Mouse (Mus musculus): ENCODE results near the gene Lmo7. TPM values are rescaled to one million over a fixed set of nuclear protein-coding genes. Genes with fewer than 3 reads are reported as not detected.

The Lmo7 gene
- polyA plus RNA-seq, 1 experiment = 14.1 TPM

DNA sequence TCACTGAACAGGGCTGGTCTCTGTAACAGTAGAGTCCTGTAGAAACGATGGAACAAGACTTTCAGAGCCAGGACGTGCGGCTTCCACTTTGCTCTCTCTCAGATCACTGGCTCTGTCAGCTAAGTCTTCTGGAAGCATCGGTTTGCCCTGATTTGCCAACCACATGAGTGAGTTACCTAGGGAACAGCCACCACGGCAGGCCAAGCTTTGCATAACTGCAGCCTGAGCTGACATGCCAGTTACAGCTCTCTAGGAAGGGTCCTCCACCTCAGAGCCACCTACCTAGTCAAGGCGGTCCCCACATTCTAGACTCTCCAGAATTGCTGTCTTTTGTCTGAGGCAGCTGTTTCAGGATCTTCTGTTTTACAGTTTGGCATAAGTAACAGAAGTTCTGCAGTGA is 107.4 kb downstream of the Lmo7 start:
- no peak for DNase-seq (ENCODE audit: low read depth)

DNA sequence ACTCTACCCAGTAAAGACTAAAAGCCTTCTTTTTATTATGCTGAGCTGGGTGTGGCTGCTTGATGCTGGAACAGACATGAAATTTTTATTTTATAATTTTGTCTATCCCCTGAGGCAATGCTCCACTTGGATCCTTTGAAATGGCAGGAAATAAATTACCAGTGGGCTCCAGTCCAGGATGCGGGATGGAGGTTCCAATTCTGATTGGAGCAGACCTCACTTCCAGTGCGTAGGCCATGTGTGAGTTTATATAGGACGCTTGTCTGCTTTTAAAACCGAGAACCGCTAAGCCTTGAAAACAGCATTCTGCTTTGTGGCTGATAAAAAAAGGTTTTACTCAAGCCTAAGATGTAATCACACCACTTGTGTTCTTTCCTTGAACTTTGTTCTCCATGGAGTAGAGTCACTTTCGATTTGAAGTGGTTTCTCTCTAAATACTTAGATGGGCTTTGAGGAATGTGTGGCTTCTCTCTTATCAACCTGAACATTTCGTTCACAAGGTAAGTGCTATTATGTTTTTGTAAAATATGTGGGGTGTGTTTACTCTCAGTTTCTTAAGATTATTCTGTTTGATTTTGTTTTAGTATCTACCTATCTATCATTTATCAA is 108.6 kb downstream of the Lmo7 start:
- no peak for DNase-seq (ENCODE audit: low read depth)

DNA sequence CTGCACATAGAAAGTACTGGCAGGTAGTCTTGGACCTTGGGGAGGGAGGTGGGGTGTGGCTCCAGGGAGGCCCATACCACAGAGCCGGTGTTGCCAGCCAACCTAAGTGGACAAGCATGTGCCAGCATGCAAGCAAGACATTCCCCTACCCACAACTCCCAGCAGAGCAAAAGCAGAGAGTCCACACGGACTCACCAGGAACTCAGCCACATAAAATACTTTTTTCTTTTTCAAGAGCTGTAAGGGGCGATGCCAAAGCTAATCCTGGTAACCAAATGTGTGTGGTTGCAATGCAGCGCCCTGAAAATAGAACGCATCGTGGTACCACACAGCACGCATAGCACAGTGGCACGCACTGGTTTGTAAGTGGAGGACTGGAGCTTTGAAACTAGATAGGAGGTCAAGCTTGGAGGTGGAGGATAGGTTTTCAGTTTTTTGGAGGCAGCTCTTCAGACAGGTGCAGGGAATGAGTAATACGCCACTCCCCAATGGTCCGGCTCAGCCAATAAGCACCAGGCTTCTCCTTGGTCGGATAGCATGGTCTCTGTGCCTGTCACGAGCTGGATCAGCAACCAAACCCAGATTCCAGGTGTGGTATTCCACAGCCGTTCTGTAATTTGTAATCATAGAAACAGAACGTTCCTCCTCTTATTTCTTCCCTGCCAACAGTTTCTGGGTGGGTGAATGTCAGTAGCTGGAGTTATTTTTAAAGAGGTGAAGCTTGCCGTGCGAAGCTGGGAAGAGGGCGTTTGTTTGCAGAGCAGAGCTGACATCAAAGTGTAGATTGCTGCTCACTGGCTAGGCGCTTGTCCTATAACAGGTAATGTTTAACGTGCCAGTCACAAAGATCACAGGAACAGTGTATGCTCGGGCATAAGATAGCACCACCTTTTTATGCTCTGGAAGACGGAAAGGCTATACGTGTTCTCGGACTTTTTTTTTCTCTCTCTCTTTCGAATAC is 110.3 kb downstream of the Lmo7 start:
- DNase-seq (ENCODE audit: low read depth) = no peak

DNA sequence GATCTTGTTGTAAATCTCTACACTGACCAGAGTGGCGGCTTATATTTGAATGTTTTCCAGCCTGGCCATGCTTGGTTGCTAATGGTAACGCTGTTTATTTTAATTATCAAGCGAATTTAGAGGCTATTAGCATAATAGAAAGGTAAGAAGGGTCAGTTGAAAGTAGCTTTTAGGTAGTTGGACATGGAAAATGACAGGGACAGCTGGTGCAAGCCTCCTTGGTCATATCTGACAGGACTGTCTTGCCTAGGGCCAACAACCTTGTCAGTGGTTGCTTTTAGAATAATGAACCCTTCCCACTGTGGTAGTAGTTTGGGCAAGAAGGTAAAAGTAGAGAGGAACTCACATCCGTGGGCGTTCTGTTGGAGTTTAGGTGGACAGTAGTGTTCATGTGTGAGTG is 111.5 kb downstream of the Lmo7 start:
- no peak for DNase-seq (ENCODE audit: low read depth)

DNA sequence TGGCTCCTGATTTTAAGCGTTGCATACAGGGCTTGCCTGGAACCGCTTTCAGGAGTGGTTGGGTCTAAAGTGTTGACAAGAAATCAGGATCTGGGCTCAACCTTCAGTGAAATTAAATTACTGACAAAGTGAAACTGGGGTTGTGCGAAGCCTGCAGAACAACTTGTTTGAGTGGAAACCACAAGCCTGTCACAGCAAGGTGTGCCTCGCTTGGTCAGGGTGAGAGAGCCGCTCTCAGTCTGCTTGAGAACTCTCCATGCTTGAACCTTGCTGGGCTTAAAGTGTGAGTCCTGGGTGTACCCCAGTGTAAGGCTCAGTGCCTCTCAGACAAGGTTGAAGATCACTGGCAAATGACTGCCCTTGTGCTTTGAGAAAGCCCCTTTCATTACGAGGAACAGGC is 112.8 kb downstream of the Lmo7 start:
- DNase-seq (ENCODE audit: low read depth) = no peak

DNA sequence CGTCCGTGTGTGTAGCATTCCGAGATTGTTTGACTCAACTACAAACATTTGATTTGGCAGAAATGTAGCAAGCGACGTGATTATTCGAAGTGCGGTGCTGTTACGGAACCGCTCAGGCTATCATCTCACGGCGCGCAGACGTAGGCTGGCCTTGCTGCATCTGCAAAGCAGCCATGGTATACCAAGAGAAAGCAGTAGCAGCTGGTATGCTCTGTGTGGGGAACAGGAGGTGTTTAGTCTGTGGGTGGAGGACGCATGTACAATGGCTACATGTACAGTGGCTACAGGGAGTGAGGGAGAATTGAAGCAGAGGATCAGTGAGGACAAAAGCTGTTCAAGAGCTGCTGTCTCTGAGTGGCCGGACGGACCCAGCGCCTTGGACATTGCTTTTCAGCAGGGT is 113.7 kb downstream of the Lmo7 start:
- no peak for DNase-seq (ENCODE audit: low read depth)

DNA sequence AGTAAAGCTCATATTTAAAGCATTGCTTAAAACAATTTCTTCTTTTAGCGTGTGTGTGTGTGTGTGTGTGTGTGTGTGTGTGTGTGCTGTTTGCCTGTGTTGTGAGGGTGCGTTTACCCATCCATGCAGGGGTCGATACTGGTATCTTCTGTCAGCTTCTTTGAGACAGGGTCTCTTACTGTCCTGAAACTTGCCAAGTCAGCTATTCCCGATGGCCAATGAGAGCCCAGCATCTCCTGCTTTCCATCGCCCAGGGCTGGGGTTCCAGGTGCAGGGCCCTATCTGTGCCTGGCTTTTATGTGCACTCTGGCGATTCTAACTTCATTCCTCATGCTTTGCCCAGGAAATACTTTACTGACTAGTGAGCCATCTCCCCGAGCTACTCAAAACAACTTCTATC is 114.7 kb downstream of the Lmo7 start:
- no peak for DNase-seq (ENCODE audit: low read depth)

DNA sequence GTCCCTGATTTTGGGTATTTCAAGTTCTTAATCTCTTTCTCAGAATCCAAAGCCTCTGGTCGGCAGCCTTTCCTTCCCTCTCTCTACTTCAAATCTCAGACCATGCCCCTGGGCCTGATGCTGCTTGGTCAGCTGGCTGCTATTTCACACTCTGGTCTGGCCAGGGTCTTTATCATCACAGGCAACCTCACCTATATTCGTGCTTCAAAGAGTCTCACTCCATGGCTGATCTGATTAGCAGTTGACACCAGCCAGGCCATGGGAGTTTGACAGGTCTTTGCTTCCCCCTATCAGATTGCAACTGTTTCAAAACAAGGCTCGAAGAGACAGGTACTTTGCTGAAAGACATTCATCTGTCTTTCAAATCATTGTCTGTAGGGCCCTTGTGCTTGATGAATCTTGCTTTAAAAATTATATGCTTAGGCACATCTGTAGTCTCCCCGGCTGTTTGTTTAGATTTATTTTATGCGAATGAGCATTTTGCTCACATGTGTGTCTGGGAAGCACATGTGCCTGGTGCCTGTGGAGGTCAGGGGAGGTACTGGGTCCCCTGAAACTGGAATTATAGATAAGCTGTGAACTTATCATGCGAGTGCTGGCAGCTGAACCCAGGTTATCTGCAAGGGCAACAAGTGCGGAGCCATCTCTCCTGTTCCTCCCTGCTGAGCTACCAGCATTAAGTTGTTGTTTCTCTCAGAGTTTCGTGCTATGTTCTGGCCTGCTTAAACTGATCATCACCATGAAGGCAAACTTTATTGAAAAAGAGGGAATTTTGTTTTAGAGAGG is 116.5 kb downstream of the Lmo7 start:
- no peak for DNase-seq (ENCODE audit: low read depth)

DNA sequence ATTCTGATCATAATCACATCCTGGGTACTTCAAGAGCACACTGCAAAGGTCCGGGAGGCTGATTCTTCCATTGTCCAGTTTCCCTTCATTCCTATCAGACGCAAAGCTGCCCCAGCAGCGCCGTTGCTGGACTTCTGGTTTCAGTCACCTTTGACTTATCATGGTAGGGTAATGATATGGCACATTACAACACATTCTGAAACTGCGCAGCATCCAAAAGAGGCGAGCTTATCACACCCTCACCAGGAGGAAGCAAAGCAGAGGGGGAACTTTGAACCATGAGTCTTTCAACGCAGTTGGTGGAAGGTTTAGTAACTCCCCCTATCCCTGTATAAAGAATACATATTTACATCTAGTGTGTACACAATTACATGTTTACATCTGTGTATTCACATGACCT is 117.8 kb downstream of the Lmo7 start:
- DNase-seq (ENCODE audit: low read depth) = no peak

DNA sequence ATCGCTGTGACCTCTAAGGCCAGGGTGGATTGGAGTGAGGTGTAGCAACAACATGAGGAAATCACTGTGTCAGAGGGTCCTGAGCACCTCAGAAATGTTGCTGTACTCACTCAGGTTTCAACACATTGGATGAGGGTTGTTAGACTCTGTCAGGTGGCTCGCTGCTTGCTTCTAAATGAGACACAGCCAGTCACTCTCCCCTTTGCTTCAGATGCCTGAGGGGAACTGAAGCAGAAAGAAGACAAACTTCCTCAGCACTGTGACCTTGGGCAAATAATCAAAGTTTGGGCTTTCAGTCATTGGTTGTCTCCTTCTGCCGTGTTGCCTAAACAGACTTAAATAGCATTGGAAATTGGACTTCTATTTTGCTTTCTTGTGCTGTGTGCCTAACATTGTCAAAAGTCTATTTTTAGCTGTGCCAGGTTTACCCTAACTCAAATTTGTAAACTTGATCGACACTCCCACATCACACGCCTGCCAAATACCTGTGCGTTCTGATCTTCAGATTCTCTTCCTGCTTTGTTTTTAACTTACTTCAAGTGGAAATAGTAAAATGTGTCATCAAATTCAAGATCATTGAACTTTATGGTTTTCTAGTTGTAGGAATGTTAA is 122.9 kb downstream of the Lmo7 start:
- DNase-seq (ENCODE audit: low read depth) = no peak

DNA sequence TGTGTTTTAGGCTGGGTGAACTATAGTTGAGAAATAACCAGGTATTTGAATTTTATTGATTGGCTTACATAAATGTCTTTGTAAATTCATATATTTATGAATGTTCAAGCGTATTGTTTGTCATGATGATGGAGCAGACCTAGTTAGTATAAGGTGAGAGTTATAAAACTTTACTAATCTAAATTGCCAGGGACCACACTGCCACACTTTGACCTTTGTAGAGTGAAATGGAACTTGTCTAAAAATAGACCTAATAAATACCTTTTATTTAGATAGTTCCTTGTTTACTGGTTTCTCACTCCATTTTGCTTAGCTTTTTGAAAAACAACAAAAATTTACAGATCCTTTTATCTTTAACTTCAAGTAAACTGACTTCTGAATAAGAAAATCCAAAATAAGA is 123.5 kb downstream of the Lmo7 start:
- DNase-seq (ENCODE audit: low read depth) = no peak

DNA sequence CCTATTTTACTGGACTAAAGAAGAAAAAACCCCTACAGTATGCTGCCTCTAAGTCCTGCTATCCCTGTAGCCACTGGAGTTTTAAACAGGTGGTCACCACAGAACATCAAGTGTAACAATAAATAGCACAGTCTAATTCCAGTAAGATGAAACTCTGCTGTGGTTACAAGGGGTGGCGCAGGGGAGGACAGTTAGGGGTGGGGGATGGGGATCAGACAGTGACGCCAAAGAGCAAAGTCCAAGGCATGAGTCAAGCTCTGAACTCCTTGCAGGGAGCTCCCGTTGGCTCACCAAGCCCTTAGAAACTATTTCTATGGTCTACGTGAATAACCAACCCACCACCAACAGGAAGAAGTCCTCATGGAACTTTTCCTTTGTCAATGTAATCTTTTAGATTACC is 124.0 kb downstream of the Lmo7 start:
- no peak for DNase-seq (ENCODE audit: low read depth)

DNA sequence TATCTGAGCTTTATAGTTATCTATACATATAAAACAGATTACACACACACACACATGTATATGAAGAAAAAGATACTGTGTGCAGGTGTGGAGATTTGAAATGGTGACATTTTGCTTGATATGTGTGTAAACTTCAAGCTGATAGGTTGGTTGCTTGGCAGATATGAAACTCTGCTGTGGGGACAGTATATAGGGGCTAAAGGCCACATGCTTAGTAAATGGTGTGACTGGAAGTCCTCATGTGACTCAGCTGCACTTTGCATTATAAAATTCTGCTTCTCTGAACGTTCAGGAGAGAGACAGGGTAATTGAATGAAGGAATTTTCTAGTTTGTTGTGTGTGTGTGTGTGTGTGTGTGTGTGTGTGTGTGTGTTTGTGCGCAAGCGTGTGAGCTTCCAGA is 124.5 kb downstream of the Lmo7 start:
- DNase-seq (ENCODE audit: low read depth) = no peak

DNA sequence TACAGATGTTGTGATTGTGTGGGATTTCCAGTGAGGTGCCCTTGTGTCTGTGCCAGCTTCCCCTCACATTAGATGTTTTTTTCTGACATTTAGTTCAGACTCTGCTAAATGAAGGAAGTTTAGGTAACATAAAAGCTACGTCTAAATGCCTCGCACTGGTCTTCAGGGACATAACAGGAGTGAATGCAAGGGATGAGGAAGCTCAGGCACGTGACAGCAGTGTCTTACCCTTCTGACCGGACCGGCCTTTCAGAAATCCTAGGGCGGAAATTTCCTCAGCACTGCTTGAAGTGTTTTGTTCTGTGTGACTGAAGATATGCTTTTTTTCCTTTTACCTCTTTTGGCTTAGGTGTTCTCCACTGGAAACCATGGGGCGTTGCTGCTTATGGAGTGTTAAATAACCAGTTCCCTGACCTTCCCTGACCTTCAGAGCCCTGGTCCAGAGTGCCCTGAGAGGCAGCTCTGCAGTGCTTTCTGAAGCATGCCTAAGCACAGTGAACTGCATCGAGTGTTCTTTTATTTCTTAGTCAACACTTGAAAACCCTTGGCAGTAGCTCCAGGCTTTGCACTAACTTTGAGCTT is 129.6 kb downstream of the Lmo7 start:
- DNase-seq (ENCODE audit: low read depth) = no peak

DNA sequence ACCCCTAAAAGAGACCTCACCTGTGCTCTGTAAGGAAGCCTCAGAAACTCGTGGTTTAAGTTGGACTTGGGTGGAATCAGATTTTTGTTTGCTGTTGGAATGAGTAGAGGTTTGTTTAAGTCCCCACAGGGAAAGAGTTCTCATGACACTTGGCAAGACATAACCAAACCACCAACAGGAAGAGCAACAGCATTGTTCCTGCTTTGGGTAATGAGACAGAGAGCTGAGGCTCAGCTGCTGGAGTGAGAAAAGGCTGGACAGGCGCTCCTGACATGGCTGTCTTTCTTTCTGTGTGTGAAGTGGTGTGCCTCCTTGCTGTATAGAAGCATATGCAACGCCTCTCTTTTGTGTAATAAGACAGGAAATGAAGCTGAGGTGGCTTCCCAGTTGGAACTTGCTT is 132.3 kb downstream of the Lmo7 start:
- DNase-seq (ENCODE audit: low read depth) = no peak

DNA sequence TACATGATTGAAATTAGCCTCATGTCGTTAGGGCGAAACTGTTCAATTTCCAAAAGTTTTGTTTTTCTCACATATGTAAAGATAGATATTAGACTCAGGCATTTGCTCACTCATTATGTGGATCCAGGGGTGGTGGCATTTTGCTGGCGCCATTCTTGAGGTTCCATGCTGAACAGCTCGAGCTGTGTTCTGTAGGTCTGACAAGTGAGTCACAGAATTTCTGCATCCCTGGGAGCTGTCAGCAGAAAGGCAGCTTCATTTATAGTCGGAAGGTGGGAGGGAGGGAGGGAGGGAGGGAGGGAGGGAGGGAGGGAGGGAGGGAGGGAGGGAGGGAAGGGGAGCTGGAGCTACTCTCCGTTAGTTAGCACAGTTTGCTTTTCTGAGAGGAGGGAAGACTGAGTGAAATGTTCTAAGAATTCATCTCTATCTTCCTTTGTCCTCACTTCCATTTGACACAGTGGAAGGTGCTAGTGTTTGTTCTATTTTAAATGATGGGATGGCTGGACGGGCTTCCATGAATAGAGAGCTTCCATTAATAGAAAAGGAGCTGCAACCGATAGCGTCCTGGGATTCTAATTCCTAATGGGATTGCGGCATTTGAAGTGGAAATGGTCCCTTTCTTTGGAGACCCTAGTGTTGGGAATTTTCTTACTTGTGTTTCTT is 137.4 kb downstream of the Lmo7 start:
- no peak for DNase-seq (ENCODE audit: low read depth)

DNA sequence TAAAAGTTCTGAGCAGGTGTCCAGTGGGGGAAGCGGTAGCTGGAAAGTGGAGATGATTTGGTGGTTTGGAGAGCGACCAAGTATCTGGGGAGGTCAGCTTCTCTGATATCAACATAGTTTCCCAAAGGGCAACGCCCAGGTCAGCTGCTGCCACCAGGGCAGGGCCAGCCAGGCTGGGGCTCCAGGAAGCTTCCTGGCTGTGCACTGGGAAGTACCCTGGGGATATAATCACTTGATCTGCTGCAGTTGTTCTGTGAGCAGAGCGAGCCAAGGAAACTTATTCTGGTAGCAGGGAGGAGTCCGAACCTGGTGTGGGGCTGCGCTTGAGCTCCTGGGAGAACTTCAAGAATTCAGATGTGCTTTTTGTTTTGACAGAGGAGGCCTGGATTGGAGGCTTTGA is 139.4 kb downstream of the Lmo7 start:
- no peak for DNase-seq (ENCODE audit: low read depth)

DNA sequence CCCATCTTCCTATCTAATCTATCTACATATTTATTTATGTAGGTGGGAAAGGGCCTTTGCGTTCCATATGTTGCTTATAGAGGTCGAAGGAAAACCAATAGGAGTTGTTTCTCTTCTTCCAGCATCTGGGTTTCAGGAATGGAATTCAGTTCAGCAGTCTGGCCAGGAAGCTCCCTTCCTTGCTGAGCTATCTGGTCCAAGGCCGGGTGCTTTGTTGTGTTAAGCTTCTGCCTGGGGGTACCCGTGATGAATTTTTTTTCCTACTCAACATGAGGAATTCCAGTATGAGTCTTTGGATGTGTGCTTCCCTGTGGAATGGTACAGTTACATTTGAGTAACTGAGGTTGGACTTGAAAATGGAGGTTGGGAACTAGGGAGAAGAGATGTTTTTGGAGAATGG is 139.9 kb downstream of the Lmo7 start:
- DNase-seq (ENCODE audit: low read depth) = no peak

DNA sequence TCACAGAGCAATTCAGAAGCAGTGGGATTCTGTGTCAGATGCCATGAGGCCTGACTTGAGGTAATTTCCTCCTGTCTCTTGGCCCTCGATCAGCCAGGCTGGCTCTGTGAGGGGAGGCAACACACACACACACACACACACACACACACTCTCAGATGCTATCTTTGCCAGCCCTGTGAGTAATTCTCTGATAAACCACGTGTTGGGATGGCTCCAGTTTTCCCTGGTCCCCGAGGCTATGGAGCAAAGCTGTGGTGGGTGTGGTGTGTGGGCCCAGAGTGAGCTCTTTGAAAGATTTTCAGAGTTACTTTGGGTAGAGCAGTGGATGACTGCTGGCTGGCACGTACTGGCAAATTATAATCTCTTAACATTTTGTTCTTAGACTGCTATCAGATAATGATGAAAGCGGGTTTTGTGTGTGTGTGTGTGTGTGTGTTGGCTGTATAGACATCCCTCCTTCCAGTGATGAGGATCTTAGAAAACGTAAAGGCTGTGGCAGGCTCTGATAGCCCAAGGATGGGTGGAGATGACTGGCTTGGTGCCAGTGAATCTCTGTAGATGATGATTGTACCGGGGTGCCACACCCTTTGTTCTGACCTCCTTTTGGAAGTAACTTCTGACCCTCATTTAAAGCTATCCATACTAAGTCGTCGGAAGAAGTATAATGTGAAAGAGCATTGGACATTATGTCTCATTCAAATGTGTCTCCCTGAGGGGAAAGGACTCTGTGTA is 140.6 kb downstream of the Lmo7 start:
- peak; percentile 9 for DNase-seq (ENCODE audit: low read depth)

DNA sequence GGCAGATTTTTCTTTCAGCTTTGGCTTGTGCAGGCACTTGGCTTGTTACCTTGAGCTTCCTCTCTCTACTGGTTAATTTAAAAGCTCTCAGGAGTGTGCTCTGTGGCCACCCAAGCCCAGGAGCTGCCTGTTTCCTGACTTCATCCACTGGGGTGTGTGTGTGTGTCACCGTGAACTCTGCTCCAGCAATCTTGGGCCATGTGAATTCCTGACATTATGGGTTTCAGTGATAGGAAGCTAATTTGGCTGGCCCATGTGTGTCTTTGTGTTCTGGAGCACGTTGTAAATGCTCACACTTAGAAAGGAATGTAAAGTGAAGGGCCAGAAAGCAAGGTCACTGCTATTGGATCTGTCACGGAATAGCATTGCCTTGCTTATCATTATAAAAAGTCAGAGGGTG is 143.1 kb downstream of the Lmo7 start:
- no peak for DNase-seq (ENCODE audit: low read depth)

Measured in gonadal fat pad, adult 2 months (tissue).